Mouse (Mus musculus) embryonic fibroblast, embryonic 13.5 days (primary cell): ENCODE results near the gene Lyg2. TPM values are rescaled to one million over a fixed set of nuclear protein-coding genes. Genes with fewer than 3 reads are reported as not detected.

Experiments
- H3K27ac ChIP-seq: 2 replicates; pipeline ENCODE4 v1.5.1; 2012; ENCODE audit warnings: low read length, control low read depth, inconsistent platforms; ENCODE audit not compliant: insufficient read depth
- H3K4me1 ChIP-seq: 2 replicates; pipeline ENCODE4 v1.6.1; 2011; ENCODE audit warnings: low read length; ENCODE audit not compliant: control insufficient read depth, insufficient read depth
- H3K4me3 ChIP-seq: 2 replicates; pipeline ENCODE4 v1.5.1; 2011; ENCODE audit warnings: mild to moderate bottlenecking, control low read depth, low read length; ENCODE audit not compliant: insufficient read depth
- CTCF ChIP-seq: IDR thresholded peaks from 2 replicates; pipeline ENCODE4 v1.5.1; 2011; ENCODE audit warnings: mild to moderate bottlenecking, control low read depth, low read length, moderate library complexity, borderline replicate concordance; ENCODE audit not compliant: insufficient read depth
- POLR2A ChIP-seq: IDR thresholded peaks from 2 replicates; pipeline ENCODE4 v1.6.1; 2011; ENCODE audit warnings: low read depth, mild to moderate bottlenecking, control low read depth, low read length, moderate library complexity
- polyA plus RNA-seq: library from polyadenylated mRNA; stranded (reverse); fragments of >200 nt; gene quantifications from 2 replicates; pipeline ENCODE4 v1.2.4, GENCODE M21; 2011; ENCODE audit warnings: low read depth; ENCODE audit not compliant: missing spikeins, insufficient read length

The Lyg2 gene
- polyA plus RNA-seq, 1 experiment, result not detected

- peaks cover 7% of the 10 kb centered on the region for H3K4me1 ChIP-seq
- H3K4me3 ChIP-seq, result no peak overlapping the region
- TF ChIP-seq CTCF, result no peak
- no peak for TF ChIP-seq POLR2A
- no peak overlapping the region for H3K27ac ChIP-seq
These were observed 6.2 kb upstream of the Lyg2 start for GRCm38 (mm10) chr1:37922536-37922935.

- peaks cover 7% of the 10 kb centered on the region for H3K4me1 ChIP-seq
- TF ChIP-seq CTCF (no peak), POLR2A (no peak)
- no peak overlapping the region for H3K4me3 ChIP-seq
- peak overlapping the region; percentile 67 for H3K27ac ChIP-seq
These were observed 1.8 kb upstream of the Lyg2 start for GRCm38 (mm10) chr1:37918096-37918495.

- Histone ChIP-seq H3K4me3 (no peak overlapping the region), H3K27ac (peak overlapping the region; percentile 66), H3K4me1 (peaks cover 7% of the 10 kb centered on the region)
- no peak for TF ChIP-seq CTCF
These were observed 1.4 kb upstream of the Lyg2 start for GRCm38 (mm10) chr1:37917666-37918065.

- TF ChIP-seq POLR2A (no peak), CTCF (no peak)
- no peak overlapping the region for H3K27ac ChIP-seq
- peaks cover 1% of the 10 kb centered on the region for H3K4me1 ChIP-seq
- H3K4me3 ChIP-seq, result no peak overlapping the region
These were observed 3.5 kb downstream of the Lyg2 start for GRCm38 (mm10) chr1:37912751-37913150.

- Histone ChIP-seq H3K27ac (no peak overlapping the region), H3K4me1 (no peaks in the 10 kb centered on the region), H3K4me3 (no peak overlapping the region)
- TF ChIP-seq CTCF (0 out of 2 replicates have a peak, but pooled peaks have one; percentile 8), POLR2A (no peak)
These were observed 13.1 kb downstream of the Lyg2 start for GRCm38 (mm10) chr1:37903178-37903577.

- H3K27ac ChIP-seq, result no peak overlapping the region
- no peak for TF ChIP-seq POLR2A
- no peak for TF ChIP-seq CTCF
- H3K4me1 ChIP-seq, result no peaks in the 10 kb centered on the region
- H3K4me3 ChIP-seq, result no peak overlapping the region
These were observed 16.0 kb downstream of the Lyg2 start for GRCm38 (mm10) chr1:37900288-37900687.

GRCm38 (mm10) chr1:37899816-37900215 lies 16.5 kb downstream of the Lyg2 start:
- peaks cover 2% of the 10 kb centered on the region; the same call in 1 of the 2 replicates for H3K4me1 ChIP-seq
- no peak overlapping the region for H3K27ac ChIP-seq
- TF ChIP-seq CTCF, result no peak
- no peak overlapping the region for H3K4me3 ChIP-seq

GRCm38 (mm10) chr1:37894606-37895005 lies 21.7 kb downstream of the Lyg2 start:
- Histone ChIP-seq H3K4me3 (no peak overlapping the region), H3K4me1 (peaks cover 9% of the 10 kb centered on the region), H3K27ac (peak overlapping the region; percentile 31; the same call in 1 of the 2 replicates)
- TF ChIP-seq POLR2A (no peak), CTCF (no peak)

GRCm38 (mm10) chr1:37891400-37891799 lies 24.9 kb downstream of the Lyg2 start:
- TF ChIP-seq POLR2A, result no peak
- TF ChIP-seq CTCF, result no peak
- peaks cover 12% of the 10 kb centered on the region for H3K4me1 ChIP-seq
- H3K4me3 ChIP-seq, result peak overlapping the region; percentile 85
- no peak overlapping the region for H3K27ac ChIP-seq

- Histone ChIP-seq H3K27ac (peak within 1 kb of the TSS; percentile 68), H3K4me1 (peaks cover 12% of the 10 kb centered on the region), H3K4me3 (peak within 1 kb of the TSS; percentile 85)
- peak; percentile 79 for TF ChIP-seq POLR2A
- no peak for TF ChIP-seq CTCF
These were observed 26.2 kb downstream of the Lyg2 start, which contains the start of the genes Mitd1 and Mrpl30 for GRCm38 (mm10) chr1:37890025-37890652. Gene Mitd1, minus strand, starts transcription at chr1:37890411. Gene Mrpl30, plus strand, starts transcription at chr1:37890477.
